Mouse (Mus musculus): Measurements from ENCODE around the gene Tnn. TPM values are rescaled to one million over a fixed set of nuclear protein-coding genes. Genes with fewer than 3 reads are reported as not detected.

The Tnn gene
- total RNA-seq, 2 experiments from 2014 or later = not detected

DNA sequence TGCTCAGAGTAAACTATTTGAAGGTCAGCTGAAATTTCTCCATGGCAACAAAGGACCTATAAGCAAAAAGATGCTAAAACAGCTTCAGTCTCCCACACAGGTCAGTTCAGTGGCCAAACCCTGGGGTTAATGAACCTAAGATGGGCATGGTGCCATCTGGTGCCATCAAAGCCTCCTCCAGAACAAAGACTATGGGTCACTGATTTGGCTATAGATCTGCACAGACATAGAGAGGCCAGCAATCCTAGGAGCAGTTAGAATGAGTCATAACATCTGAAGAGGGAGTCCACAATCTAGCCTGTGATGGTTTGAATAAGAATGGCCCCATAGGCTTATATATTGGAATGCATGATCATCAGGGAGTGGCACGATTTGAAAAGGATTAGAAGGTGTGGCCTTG lies 69.1 kb downstream of the Tnn start:
- no peak for ATAC-seq (replicated peaks; ENCODE audit: low FRiP score, poor library complexity, severe bottlenecking)

DNA sequence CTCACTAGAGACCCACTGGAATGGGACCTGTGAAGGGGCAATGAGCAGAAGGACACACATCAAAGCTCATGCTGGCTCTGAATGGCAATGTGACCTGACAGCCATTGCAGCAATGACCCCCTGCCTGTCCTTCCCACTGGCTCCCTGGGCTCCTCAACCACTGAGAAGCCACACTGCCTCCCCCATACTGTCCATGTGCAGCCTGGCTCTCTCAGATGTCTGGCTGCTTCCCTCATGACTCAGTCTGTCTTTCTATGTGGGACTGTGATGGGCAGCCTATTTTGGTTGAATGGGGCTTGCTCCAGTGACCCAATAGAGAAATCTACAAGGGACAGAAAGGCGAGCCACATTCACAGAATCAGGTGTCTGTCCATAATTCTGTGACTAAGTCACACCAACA lies 70.7 kb downstream of the Tnn start:
- ATAC-seq (replicated peaks; ENCODE audit: low FRiP score, poor library complexity, severe bottlenecking) = no peak

- peak; percentile 76 for ATAC-seq (replicated peaks; ENCODE audit: low FRiP score, poor library complexity, severe bottlenecking)
Measured at GRCm38 (mm10) chr1:160080800-160081436, 72.5 kb downstream of the Tnn start.

DNA sequence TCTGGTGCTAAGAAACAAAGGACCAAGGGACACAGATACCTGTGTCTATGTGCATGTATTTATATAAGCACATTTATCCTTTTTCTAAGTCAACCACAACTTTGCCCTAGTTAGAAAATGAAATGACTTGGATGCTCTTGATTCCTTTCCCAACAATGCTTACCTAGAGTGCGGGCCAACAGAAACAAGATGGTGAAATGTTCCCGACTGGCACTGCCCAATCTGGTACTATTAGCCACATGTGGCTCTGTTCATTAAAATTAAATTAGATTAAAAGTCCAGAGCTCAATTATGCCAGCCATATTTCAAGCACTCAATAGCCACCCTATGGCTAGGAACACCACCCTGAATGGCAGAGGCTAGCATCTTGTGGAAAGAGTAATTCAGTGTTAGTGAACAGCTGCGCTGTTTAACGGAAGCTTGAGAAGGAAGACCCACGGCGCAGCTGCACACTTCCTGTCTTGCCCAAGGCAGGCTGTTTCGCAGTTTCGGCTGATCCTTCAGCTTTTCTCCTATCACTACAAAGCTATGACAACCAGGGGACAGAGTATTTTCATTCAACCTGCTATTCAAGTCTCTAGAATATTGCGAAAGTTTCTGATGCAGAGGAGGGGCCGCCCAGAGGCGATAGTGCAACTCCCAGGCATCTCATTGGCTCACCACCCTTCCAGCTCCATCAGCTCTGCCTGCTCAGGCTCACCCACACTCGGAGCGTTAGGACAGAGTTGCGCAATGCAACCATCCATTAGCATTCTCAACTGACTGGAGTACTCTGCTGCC lies 74.3 kb downstream of the Tnn start:
- ATAC-seq (replicated peaks; ENCODE audit: low FRiP score, poor library complexity, severe bottlenecking) = no peak

DNA sequence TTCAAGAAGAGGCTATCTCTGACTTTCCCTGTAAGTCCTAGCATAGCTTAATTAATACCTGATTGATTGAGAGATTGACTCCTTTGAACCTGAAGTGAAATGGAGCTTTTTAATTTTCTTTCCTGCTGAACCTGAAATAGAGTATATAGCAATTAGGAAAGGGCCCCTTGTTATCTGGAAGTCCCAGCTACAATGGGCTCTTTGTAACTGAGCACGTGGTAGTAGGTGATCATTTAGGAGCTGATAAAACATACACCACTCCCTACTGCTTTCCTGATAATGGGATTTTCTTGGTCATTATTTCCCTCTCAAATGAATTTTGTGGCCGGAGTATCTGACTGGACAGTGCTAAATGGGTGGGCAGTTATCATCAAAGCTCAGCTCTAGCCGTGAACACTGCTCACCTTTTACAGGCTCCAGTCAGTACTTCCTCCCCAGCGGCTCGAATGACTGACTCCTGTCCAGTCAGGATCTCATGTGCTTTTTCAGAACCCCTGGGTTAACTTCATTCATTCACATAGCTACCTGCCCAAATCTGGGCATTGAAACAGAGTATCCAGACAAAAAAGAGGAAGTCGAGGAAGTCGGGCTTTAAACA lies 88.7 kb downstream of the Tnn start:
- no peak for ATAC-seq (replicated peaks; ENCODE audit: low FRiP score, poor library complexity, severe bottlenecking)

DNA sequence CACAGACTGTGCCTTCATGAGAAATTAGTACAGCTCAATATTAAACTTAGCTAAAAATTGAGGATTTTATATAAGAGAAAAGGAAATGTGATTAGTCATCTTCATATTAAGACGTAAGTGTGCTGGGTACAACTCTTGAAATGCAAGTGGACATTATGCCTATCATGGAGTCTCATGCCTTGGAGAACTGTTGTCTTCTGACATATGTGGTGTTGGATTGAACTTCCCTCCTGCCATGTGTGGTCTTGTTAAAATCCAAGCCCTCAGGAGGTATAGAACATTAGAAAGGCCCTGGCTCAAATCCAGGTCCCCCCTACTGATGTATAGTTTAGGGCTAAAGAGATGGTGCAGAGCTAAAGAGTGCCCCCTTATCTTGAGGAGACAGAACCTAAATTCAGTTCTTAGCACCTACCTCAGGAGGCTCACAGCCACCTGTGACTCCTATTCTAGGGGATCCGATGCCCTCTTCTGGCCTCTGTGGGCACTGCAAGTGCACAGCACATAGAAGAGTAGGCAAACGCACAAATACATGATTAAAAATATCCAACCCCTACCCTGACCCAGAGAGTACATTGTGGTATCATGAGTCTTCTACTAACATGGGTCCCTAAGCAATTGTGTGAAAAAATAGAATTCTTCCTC lies 91.5 kb downstream of the Tnn start:
- ATAC-seq (replicated peaks; ENCODE audit: low FRiP score, poor library complexity, severe bottlenecking) = peak; percentile 83

GRCm38 (mm10) chr1:160061321-160061720 lies 92.1 kb downstream of the Tnn start:
- peak; percentile 84 for ATAC-seq (replicated peaks; ENCODE audit: low FRiP score, poor library complexity, severe bottlenecking)

GRCm38 (mm10) chr1:160060542-160060941 lies 92.8 kb downstream of the Tnn start:
- no peak for ATAC-seq (replicated peaks; ENCODE audit: low FRiP score, poor library complexity, severe bottlenecking)

DNA sequence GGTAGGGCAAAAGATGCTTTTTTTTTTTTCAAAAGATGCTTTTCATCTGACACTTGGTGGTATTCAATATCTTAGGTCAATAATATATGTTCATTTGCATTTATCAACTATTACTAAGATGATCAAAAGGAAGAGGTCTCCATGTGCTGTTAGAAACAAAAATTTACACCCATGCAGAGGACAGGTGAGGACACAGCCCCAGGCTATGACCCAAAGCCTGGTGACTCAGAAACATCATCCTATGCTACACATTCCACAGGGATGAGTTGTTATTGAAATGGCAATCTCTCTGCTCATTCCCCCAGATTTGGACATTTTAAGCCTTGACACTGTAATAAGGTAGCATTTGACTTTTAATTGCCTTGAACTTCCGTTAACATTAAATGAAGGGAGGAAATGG lies 93.5 kb downstream of the Tnn start:
- no peak for ATAC-seq (replicated peaks; ENCODE audit: low FRiP score, poor library complexity, severe bottlenecking)

GRCm38 (mm10) chr1:160057657-160058056 lies 95.7 kb downstream of the Tnn start:
- ATAC-seq (replicated peaks; ENCODE audit: low FRiP score, poor library complexity, severe bottlenecking) = no peak

DNA sequence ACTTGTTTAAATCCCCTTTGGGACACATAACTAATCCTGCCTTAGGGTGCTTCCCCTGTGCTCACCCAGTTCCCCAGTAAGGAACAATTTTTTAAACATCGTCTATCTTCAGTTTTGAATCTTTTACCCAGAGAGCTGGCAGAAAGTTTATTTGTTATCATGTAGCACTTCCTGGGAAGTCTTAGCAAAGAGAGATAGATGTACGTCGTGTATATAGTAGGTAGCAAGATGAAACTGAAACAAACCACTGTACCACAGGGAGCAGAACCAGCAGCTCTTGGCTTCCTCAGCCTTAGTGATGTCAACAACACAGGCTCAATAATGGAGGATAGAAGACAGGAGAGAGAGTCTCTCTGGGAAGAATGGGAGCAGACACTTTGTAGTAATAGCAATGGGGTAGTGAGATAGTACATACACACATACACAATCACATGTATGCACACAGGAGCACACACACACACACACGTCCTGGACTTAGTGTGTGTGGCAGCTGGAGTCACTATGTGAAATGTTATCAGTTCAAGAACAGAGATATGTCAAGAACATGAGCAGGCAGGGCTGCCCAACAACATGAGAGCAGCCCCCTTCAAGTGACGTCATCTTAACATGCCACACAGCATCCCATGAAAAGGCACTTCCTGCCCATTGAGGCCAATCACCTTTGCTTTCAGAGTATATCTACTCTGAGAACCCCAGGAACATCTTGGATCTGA lies 98.9 kb downstream of the Tnn start:
- no peak for ATAC-seq (replicated peaks; ENCODE audit: low FRiP score, poor library complexity, severe bottlenecking)

GRCm38 (mm10) chr1:160053510-160054305 lies 99.7 kb downstream of the Tnn start:
- ATAC-seq (replicated peaks; ENCODE audit: low FRiP score, poor library complexity, severe bottlenecking) = no peak

DNA sequence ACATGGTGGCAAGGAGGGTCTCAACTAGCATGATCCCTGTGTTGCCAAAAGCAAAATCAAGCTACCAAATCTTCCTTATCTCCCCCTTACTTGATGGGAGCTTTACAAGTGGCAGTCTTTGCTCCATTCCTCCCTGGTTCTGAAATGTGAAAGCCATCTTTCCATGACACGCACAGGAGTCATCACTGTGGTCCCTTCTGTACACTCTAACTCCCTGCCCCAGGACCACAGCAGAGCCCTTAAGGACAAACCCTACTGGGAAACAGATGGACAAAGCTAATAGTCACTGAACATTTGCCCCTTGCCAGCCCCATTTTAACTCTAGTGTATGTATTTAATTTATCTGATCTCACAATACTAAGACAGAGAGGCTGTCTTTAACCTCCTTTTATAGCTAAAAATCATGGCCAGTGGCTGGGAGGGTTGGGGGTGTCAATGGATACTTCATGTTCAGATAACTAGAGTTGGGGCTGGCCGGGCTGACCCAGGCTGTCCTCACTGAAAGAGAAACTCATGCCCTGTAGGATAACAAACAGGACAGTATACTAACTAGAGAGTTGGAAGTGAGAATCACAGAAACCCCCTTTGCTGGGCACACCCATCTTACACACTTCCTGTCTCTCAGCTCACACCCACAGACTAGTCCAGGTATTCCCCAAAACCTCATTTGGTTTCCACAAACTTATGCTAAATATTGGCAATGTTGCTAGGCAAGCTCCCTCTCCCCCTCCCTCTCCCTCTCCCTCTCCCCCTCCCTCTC lies 100.6 kb downstream of the Tnn start:
- ATAC-seq (replicated peaks; ENCODE audit: low FRiP score, poor library complexity, severe bottlenecking) = no peak

- no peak for ATAC-seq (replicated peaks; ENCODE audit: low FRiP score, poor library complexity, severe bottlenecking)
Measured at GRCm38 (mm10) chr1:160050898-160051297, 102.5 kb downstream of the Tnn start.

DNA sequence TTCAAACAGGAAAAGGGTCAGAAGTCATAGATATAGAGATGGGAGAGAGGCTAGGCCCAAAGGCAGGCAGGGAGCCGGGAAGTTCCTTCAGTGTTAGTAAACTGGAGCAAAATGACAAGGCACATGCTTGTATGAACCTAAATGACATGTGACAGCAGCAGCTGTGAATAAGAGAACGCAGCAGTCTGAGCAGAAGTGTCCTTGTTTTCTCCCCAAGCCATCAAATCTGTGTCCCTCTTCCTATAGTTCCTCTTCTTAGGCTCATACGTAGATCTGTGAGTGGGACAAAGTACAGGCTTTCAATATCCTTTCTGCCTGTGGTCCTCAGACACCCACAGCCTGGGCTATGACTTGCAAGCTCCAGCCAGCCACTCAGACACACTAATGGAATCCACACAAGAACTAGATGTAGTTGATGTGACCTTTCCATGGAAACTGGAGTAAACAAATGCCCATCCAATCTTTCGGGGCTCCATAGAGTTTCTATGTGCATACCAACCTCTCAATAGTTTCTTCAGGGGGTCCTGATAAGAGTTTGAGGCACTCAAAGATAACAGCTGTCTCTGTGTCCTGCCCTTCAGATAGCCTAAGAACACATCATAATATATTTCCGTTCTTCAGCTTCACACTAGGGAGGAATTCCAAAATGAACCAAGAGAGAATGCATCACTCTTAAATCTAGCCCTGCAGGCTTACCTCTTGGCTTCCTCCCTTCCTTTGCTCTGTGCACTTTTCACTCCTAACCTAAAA lies 104.1 kb downstream of the Tnn start:
- ATAC-seq (replicated peaks; ENCODE audit: low FRiP score, poor library complexity, severe bottlenecking) = no peak

DNA sequence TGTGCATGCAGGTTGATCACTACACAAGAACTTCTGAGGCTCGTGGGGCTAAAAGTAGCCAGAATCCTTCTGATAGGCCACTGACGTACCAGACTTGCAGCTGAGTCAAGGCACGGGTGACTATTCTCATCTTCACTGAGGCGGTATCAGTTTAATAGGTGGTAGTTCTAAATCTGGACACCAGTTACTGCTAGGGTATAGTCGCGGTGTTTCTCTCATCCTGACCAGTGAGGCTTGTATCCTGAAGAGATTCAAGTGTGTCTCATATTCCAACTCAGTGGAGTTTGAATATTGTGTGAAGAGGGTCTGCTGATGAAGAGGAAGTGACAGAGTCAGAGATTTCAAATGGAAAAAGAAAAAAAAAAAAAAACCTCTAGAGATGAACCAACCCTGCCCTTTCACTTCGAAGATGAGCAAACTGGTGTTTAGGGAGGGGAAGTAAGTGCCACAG lies 105.9 kb downstream of the Tnn start:
- ATAC-seq (replicated peaks; ENCODE audit: low FRiP score, poor library complexity, severe bottlenecking) = no peak

GRCm38 (mm10) chr1:160046786-160047185 lies 106.6 kb downstream of the Tnn start:
- no peak for ATAC-seq (replicated peaks; ENCODE audit: low FRiP score, poor library complexity, severe bottlenecking)

DNA sequence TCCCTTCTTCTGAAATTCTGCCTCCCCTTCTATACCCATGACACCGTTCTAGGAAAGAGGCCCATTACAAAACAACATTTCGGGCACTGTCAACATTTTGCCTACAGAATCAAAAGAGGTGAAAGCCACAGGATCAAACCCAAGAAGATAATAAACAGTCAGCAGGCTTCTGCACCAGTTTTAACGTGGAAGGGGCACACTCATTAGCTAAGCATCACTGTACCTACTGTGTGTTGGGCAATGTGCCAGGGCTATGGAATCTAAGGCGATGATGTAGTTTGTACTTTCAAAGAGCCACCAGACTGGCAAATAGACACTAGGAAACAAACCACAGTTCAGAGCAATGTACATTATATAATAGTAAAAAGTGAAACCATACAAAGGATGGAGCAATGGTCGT lies 107.4 kb downstream of the Tnn start:
- ATAC-seq (replicated peaks; ENCODE audit: low FRiP score, poor library complexity, severe bottlenecking) = no peak
